Mouse (Mus musculus) heart, adult 8-10 months (tissue): Measurements from ENCODE around the gene Nfil3. TPM values are rescaled to one million over a fixed set of nuclear protein-coding genes. Genes with fewer than 3 reads are reported as not detected.

ENCODE experiments used
- DNase-seq: peaks from one replicate; pipeline ENCODE4 v3.0.0; 2022; ENCODE audit warnings: low spot score
- total RNA-seq, 4 experiments: library from RNA; stranded (reverse); gene quantifications; 2 replicates each; pipeline ENCODE4 v1.2.4; 2022

Nfil3 gene
- total RNA-seq, 4 experiments from 2014 or later: 11.5 to 23.7 (median 13.9) TPM

DNA sequence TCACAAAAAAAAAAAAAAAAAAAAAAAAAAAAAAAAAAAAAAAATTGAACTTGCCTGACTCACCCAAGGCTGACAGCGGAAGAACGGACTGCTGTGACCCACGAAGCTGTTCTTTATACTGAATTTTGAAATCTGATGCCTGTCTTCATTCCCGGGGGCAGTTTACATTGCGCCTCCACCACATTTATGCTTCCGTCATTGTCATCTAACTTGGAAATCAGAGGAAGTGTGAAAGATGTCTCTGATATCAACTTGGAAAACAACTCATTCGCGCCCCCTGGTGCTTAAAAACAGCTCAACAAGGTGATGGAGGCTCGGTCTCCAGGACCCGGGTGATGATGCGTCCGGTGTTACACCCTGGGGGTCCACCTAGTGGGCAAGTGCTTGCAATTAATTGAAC is 1.8 kb upstream of the Nfil3 start:
- DNase-seq: peak; percentile 90

DNA sequence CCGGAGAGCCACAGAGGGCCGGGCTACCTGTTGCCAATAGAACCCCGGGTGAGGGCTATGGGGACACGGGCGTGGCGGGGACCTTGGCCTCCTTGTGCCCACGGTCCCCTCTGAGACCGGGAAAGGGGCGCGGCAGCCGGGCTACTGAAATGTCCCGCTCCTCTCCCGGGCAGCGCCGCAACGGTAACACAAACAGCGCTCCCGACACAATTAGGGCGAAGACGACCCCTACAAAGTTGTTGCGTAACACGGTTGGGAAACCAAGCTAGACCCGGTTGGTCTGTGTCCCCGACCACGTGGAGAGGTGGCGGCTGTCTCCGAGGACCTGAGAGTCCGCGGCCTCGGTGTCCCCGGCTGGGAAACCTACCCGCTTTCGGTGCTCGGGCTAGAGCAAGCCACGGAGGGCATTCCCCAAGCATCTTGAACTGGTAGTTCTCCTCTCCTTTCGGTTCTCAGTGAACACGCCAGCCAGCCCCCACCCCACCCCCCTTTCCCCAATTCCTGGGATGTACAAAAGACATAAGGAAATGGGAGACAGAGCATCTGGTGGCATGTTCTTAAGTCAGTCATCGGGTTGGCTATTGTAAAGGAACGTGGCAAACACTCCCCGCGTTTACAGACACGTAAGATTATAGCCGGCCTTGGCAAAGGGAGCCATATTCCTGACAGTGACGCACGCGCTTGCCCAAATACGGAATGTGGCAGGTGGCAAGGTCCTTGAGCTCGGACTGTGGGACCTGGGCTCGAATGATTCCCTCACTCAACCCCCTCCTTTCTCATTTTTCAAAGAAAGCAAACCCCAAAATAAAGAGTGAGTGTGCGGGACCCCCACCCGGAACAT is 788 bp upstream of the Nfil3 start:
- DNase-seq: peak; percentile 62

DNA sequence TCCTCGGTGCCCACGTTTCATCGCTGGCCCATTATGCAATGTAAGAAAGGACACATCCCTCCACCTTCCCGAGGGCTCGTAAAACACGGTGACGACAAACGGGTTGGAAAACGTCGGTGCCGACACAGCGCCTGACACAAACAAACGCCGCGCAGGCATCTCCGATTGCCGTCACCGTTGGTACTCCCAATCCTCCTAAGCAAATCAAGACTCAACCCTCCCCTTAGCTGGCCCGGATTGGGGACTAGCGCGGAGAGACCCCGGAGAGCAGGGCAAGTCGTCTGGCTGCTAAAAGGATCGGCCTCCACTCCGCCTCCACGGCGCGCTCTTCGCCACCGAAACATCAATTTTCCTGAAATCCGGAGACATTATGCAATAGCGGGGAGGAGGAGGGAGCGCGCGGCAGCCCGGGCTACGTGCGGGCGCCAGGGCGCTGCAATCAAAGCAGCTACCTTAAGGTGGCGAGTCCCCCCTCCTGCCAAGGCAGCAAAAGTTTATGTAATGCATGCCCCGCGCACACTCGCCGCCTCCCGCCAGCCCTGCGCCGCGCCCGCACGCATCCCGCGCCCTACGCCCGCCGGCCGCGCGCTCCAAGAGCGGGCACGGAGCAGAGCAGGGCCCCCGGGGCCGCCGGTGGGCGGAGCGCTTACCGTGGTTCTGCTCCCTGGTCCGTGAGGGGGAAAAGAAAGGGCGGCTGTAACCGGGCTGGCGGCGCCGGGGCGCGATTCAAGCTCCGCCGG is 492 bp downstream of the Nfil3 start:
- DNase-seq: peak; percentile 60

DNA sequence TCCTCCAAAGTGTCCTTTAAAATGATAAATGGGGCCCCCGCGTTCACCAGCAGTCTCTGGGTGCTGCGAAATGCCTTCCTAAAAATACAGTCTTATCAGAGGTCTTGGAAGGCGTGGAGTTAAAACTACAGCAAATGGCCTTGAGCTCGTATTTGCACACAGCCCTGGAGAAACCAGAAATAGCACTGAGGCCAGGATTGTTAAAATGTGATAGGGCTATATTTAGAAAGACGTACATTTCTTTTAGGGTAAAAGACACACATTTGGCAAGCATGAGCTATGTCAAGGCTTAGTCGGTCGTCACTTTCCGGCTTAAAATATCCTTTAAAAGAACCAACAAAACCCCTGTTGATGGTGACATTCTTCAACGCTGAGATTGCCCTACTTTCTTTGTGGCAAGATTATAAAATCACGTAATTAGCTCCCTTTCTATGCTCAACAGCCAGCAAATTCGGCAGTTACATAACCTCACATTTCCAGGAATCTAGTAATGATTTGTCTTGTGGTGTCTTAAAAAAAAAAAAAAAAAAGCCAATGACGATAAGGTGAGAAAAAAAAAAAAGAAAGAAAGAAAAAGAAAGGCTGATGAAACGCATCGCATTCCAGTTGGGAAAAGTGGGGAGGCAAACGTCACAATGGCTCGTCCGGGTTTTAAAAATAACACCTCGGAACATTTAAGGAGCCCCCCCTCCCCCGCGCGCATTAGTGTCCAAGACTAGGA is 1.4 kb downstream of the Nfil3 start:
- DNase-seq: peak; percentile 57

DNA sequence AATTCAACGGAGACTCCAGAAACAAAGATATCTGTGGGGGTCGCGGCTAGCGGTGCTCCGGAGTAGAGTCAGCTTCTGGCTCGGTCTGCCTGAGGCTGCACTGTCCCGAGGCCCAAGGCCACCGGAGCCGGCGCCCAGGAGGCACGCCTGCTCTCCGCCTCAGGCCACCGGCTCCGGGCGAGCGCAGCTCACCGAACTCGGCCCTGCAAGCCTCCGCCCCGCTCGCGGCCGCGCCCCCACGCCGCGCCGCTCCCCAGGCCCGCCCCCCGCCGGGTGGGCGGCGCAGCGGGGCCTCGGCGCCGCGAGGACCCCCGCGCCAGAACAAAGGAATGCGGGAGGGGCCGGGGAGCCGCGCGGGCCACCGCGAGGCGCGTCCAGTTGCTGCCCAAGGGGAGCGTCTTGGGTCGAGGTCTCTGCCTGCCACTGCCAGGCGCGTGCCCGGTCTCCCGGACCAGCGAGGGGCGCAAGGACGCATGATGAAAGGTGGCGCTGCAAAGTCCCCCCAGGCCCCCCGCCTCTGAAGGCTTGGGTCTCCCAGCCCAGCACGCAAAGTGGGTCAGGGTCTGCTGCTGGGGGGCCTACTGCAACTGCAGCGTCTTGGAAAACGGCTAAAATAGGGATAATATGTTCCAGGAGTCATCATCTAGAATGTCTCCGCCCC is 2.4 kb downstream of the Nfil3 start:
- DNase-seq: no peak

DNA sequence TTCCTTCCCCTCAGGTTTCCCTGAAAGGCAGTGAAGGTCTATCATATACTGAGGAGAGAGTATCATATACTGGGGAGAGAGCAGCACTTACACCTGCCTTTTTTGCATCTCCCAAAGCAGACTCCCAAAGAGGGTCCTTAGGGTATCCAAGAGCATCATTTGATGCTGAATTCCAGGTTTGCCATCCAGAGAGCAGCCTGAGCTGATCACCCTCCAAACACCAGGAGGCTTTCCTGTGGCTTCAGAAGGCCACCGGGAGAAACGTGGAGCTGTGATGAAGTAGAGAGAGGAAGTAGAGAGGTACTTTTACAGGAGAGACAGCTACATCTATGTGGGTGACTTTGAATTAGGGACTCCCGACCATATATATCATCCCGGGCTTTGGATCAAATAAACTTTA is 3.1 kb downstream of the Nfil3 start:
- DNase-seq: no peak

DNA sequence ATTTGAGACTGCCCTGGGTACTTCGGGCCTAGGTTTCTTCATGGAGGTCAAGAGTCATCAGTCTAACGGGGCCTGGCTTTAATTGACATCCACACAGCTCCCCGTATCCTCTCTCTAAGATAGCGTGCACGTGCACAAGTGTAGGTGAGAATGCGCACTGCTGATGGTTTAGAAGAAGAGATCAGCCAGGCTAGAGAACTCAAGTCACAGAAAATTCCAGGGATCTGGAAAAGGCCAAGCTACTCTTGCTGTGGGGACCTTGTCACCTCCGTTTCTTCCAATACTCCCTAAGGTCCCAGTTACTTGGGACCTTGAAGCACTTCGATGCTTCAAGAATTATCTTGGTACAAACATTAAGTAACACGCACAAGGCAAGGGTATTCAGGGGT is 3.7 kb downstream of the Nfil3 start:
- DNase-seq: no peak

DNA sequence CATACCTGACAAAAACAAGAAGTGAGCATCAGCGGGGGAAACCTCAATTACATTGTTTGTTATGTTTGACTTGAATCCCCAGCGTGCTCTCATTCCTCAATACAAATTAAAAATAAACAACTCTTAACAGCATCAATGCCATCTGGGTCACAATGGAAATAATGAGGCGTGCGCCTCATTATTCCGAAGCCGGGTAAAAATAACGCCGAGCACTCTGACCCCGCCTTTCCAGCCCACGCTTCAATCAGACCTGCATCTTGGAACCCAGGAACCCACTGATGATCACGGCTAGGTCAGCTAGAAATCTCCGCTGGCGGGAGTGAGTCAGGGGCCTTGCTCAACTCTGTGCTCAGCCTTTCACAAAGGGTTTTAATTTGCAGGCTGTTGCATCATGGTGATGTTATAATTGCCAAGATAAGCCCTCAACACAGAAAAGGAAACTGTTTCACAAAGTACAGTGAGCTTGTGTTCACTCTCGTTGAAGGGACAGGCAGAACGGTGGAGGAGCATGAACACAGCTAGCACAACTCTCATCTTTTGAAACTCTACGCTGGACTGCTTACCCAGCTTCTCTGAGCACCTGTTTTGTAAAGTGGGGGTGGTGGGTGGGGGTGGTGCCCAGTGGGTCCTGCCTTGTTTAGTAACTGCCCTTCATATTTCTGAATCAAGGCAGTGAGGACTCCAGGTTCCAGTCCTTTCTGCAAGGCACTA is 4.2 kb downstream of the Nfil3 start:
- no peak for DNase-seq

DNA sequence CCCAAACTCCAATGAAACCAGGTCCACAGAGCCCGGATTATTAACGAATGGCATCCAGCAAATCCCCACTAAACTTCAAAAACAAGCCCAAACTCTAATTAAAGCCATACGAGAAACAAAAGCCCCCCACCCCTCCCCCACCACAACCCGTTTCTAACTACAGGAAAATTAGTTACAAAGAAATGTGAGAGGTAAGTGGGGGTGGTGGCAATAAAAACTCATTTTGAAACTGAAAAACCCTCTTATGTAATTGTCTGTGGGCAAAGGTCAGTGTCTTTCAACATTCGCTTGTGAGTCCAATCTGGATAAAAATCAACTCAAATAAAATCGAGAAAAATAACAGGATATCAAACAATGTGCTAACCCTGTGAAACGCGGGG is 4.8 kb downstream of the Nfil3 start:
- DNase-seq: no peak

DNA sequence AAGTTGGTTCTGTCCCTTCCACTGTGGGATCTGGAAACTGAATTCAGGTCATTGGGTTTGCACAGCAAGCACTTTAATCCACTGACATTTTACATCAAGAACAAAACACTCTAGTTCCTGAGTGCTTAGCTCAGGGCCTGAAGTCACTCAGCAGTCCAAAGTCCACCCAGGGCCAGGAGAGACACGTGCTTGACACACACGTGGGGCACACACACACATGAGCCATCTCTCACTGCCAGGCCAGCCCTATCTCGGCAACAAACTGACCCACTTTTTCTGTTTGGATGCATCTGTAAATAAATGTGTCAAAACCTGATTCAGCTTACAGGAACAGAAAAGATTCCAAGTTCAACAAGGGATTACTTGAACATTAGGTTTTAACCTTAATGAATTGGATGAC is 6.2 kb downstream of the Nfil3 start:
- DNase-seq: no peak

DNA sequence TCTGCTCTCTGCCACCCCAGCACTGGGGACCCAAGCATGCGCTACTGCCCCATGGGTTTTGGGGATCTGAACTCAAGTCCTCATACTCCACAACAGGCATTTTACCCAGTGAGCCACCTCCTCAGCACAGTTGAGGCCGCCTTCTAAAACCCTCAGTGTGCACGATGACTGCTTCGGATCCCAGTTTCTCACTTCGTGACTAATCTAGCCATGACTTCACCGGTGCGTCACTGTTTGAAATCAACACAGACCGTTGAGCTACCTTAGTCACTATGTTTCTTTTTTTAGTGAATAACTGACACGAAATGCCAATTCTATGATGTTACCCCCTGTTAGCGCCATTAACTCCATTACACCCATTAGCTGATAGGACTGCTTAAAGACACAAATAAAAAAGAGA is 7.4 kb downstream of the Nfil3 start:
- no peak for DNase-seq

DNA sequence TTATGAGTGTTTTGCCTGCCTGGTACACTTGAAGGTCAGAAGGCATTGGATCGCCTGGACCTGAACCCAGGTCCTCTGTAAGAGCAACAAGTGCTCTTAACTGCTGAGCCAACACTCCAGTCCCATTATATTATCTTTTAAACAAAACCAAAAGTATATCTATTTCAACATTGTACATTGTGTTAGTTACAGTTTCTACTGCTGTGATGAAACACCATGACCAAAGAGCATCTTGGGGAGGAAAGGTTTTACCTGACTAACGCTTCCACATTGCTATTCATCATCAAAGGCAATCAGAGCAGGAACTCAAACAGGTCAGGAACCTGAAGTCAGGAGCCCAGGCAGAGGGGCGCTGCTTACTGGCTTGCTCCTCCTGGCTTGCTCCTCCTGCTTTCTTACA is 8.2 kb downstream of the Nfil3 start:
- no peak for DNase-seq

DNA sequence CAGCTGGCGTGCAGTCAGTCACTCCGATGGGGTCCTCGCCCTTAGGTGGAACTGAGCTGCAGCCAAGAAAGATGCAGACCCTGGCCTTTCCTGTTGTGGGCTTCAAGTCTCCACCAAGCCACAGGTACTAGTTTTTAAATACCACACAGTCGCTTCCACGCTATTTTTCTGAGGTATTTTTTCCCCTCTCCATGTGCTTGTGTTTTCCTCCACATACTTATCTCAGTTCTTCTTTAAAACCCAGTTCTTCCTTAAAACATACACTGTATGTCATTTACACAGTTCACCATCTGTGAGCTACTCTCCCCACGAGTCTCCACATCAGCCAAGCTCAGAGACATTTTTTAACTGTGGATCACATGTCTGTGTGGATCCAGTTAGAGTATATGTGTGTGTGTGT is 10.0 kb downstream of the Nfil3 start:
- no peak for DNase-seq

DNA sequence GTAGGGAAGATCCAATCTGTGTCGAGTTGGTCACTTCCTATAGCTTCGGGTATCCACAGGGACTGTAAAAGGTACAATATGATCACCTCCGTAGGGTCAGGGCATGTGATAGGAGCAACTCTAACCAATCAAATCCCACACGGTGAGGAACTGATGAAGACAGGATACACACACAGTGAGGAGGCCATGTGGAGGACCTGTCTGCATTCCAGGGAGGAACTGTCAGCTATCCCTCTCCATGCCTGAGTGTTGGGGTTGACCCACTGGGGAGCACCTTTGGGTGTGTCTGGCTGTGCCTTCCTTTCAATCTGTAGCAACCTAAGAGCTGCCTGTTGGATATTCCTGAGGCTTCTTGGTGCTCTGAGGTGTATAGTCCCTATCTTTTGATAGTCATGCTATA is 18.0 kb downstream of the Nfil3 start:
- DNase-seq: no peak

DNA sequence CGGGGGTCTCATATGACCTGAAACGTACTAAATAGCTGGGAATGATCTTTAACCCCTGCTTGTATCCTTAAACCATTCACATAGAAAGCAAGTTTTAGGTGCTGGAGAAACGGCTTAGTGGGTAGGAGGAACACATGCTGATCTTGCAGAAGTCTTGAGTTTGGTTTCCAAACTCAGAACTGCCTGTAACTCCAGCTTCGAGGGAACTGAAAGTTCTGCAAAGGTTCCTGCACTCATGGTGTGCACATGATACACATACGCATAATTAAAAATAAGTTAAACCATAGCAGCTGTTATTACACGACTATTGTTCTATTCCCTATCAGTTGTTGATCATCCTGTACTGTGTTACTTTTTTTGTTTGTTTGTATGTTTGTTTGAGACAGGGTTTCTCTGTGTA is 18.5 kb downstream of the Nfil3 start:
- no peak for DNase-seq

DNA sequence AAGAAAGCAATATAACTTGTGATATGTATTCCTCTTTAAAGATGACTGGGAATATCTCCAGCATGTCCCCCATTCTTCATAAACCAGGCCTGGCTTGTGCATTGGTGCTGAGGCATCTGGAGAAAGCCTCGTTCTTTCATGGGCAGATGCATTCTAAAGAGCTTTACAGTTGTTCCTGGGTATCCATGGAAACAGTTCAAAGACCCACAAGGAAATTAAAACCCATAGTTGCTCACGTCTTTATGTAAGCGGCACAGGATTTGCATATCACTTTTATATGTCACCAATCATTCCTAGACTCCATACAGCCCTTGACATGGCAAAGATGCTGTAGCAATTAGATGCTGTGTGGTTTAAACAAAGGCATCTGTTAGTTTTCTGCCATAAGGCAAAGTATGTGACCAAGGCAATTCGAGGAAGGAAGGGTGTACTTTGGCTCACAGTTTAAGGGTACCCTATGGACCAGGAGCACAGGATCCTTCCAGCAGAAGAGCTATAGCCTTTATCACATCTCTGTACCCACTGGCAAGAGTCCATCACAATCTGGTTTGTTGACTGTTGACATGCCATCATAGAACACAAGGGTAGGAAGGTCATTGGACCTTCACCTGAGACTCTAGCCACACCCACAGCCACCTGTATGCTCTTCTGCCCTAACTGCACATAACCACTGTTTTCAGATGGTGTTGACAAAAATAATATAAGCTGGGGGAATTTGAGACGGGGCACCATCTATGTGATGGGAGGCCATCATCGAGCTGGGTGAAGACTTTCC is 26.9 kb downstream of the Nfil3 start:
- no peak for DNase-seq

DNA sequence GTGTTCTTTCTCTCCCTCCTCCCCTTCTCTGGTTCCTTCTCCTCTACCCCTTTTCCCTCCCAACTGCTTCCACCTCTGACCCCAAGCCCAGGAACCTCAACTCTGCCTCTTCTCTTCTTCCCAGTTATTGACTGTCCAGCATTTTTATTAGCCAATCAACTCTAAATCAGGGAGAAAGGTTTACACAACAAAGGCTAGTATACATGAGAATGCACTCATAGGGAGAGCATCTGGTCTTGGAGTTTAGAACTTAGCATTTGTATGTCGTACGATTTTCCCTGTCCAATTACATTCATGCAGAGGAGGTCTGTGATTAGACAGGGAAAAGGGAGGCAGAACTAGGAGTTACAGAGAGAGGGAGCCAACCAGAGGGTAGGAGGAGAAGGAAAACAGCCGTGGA is 31.7 kb downstream of the Nfil3 start:
- no peak for DNase-seq

DNA sequence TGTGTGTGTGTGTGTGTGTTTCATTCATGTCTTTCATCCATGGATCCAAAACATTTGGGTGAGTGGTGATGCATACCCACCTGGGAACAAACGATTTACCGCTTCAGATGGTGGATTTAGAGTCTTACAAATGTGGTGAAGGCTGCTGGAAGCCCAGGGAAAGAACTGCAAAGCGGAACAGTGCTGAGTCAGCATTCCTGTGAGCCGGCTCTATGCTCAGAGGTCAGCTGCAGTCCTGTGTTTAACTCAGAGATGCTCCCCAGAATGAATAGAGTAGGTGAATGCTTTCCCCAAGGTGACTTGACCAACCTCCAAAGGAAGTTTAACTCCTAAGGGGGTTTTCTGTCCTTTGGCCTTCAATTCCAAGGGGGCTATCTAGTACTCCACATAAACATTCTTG is 33.3 kb downstream of the Nfil3 start:
- DNase-seq: no peak

DNA sequence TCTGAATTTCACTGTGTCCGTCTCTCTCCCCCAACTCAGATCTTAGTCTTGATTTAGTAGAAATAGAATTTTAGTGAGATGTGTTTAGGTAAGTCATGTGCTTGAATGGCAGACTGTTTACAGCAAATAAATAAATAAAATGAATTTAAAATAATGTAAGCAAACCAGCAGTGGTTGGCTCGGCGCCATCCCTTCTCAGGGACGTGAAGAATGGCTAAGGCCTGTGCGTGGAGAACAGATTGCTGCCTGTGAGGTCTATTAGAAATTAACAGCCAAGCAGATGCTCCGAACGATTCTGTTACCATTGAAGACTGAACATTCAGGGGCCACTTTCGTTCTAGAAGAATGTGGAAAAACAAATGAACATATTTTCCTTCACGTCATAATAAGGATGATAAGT is 35.1 kb downstream of the Nfil3 start:
- no peak for DNase-seq

DNA sequence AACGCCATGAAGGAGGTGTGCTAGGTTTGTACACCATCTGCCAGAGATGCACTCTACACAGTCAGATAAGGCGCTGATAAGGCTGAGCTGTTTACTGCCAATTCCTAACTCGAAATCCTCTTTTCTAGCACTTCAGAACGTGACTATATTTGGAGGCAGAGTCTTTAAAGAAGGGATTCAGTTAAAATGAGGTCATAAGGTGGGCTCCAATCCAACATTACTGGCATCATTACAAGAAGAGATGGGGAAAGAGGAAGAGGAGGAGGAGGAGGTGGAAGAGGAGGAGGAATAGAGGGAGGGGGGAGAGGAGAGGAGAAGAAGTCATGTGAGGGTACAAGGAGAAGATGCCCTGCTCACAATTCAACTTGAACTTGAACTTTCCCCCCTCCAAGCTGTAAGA is 36.8 kb downstream of the Nfil3 start:
- DNase-seq: no peak
